Mouse (Mus musculus): ENCODE measurements at regions not wholly inside any gene's neighbourhood (a gene's known extent, or its start where the extent isn't known, plus 50 kb on each side); places are given as distances from the start of the nearest gene placed in this dataset.

GRCm38 (mm10) chr13:107944831-107945230 is 99.4 kb upstream of the Smim15 start:
- Histone ChIP-seq H3K9me3 (ENCODE audit: control insufficient read depth, insufficient read depth, low read depth, low read length) (no peaks in the 10 kb centered on the region), H3K36me3 (ENCODE audit: control insufficient read depth, insufficient read depth, low read length, poor library complexity, severe bottlenecking) (no peaks in the 10 kb centered on the region), H3K9ac (ENCODE audit: insufficient read depth, low read depth, low read length, poor library complexity, severe bottlenecking) (no peak overlapping the region), H3K4me1 (ENCODE audit: control insufficient read depth in 2 of 2, insufficient read depth in 2 of 2, low read length in 2 of 2, poor library complexity in 1 of 2) (peaks cover 0 to 3% of the 10 kb centered on the region in 2 experiments; a peak in 1 of 4 replicates), H3K4me3 (ENCODE audit: insufficient read depth in 1 of 2, low read depth in 1 of 2, low read length in 2 of 2, poor library complexity in 1 of 2, severe bottlenecking in 1 of 2) (no peak overlapping the region), H3K27ac (ENCODE audit: insufficient read depth, low read depth, low read length, poor library complexity, severe bottlenecking) (no peak overlapping the region)
- TF ChIP-seq ZC3H11A (IDR thresholded peaks at IDR 0.05; ENCODE audit: borderline replicate concordance, low read depth, low read length) (no peak), MAFK (IDR thresholded peaks at IDR 0.05; ENCODE audit: insufficient read depth, low read depth, low read length) (no peak), ZNF384 (IDR thresholded peaks at IDR 0.05; ENCODE audit: low read depth, low read length) (no peak)
- in situ Hi-C loops (cut with MboI; ENCODE audit: low sequenced_read_pairs in 2 of 2, unreplicated experiment in 2 of 2), result no loop called here
- DNase-seq (ENCODE audit: low read depth, low spot score), result no peak

- Histone ChIP-seq H3K4me1 (ENCODE audit: control insufficient read depth in 2 of 2, insufficient read depth in 2 of 2, low read length in 2 of 2, poor library complexity in 1 of 2) (peaks cover 0 to 3% of the 10 kb centered on the region in 2 experiments; a peak in 1 of 4 replicates), H3K9ac (ENCODE audit: insufficient read depth, low read depth, low read length, poor library complexity, severe bottlenecking) (no peak overlapping the region), H3K36me3 (ENCODE audit: control insufficient read depth, insufficient read depth, low read length, poor library complexity, severe bottlenecking) (no peaks in the 10 kb centered on the region), H3K9me3 (ENCODE audit: control insufficient read depth, insufficient read depth, low read depth, low read length) (no peaks in the 10 kb centered on the region), H3K4me3 (ENCODE audit: insufficient read depth in 1 of 2, low read depth in 1 of 2, low read length in 2 of 2, poor library complexity in 1 of 2, severe bottlenecking in 1 of 2) (no peak overlapping the region), H3K27ac (ENCODE audit: insufficient read depth, low read depth, low read length, poor library complexity, severe bottlenecking) (no peak overlapping the region)
- no peak for DNase-seq (ENCODE audit: low read depth, low spot score)
- TF ChIP-seq CHD2 (IDR thresholded peaks at IDR 0.05; ENCODE audit: low read depth, low read length), result no peak
- TF ChIP-seq HCFC1 (IDR thresholded peaks at IDR 0.05; ENCODE audit: borderline replicate concordance, insufficient read depth, low read length), result no peak
- TF ChIP-seq ZNF384 (IDR thresholded peaks at IDR 0.05; ENCODE audit: low read depth, low read length), result no peak
- no peak for TF ChIP-seq MAFK (IDR thresholded peaks at IDR 0.05; ENCODE audit: insufficient read depth, low read depth, low read length)
- TF ChIP-seq ZC3H11A (IDR thresholded peaks at IDR 0.05; ENCODE audit: borderline replicate concordance, low read depth, low read length), result no peak
- in situ Hi-C loops (cut with MboI; ENCODE audit: low sequenced_read_pairs in 2 of 2, unreplicated experiment in 2 of 2), result no loop called here
Observed at GRCm38 (mm10) chr13:107942979-107943378, 101.3 kb upstream of the Smim15 start.

- no peak for TF ChIP-seq ZNF384 (IDR thresholded peaks at IDR 0.05; ENCODE audit: low read depth, low read length)
- TF ChIP-seq HCFC1 (IDR thresholded peaks at IDR 0.05; ENCODE audit: borderline replicate concordance, insufficient read depth, low read length), result no peak
- no peak for TF ChIP-seq ZC3H11A (IDR thresholded peaks at IDR 0.05; ENCODE audit: borderline replicate concordance, low read depth, low read length)
- no peak for TF ChIP-seq CHD2 (IDR thresholded peaks at IDR 0.05; ENCODE audit: low read depth, low read length)
- no peak for TF ChIP-seq MAFK (IDR thresholded peaks at IDR 0.05; ENCODE audit: insufficient read depth, low read depth, low read length)
- H3K27ac ChIP-seq (ENCODE audit: insufficient read depth, low read depth, low read length, poor library complexity, severe bottlenecking), result no peak overlapping the region
- H3K4me1 ChIP-seq (ENCODE audit: control insufficient read depth in 2 of 2, insufficient read depth in 2 of 2, low read length in 2 of 2, poor library complexity in 1 of 2), result peaks cover 0 to 3% of the 10 kb centered on the region in 2 experiments; a peak in 1 of 4 replicates
- in situ Hi-C loops (cut with MboI; ENCODE audit: low sequenced_read_pairs in 2 of 2, unreplicated experiment in 2 of 2), result no loop called here
- no peak overlapping the region for H3K4me3 ChIP-seq (ENCODE audit: insufficient read depth in 1 of 2, low read depth in 1 of 2, low read length in 2 of 2, poor library complexity in 1 of 2, severe bottlenecking in 1 of 2)
- no peak overlapping the region for H3K9ac ChIP-seq (ENCODE audit: insufficient read depth, low read depth, low read length, poor library complexity, severe bottlenecking)
- H3K36me3 ChIP-seq (ENCODE audit: control insufficient read depth, insufficient read depth, low read length, poor library complexity, severe bottlenecking), result no peaks in the 10 kb centered on the region
- no peaks in the 10 kb centered on the region for H3K9me3 ChIP-seq (ENCODE audit: control insufficient read depth, insufficient read depth, low read depth, low read length)
- DNase-seq (ENCODE audit: low read depth, low spot score), result no peak
Observed at GRCm38 (mm10) chr13:107942297-107942962, 101.8 kb upstream of the Smim15 start.

- H3K4me1 ChIP-seq (ENCODE audit: control insufficient read depth in 2 of 2, insufficient read depth in 2 of 2, low read length in 2 of 2, poor library complexity in 1 of 2), result peaks cover 0 to 5% of the 10 kb centered on the region in 2 experiments; a peak in 1 of 4 replicates
- no peak overlapping the region for H3K4me3 ChIP-seq (ENCODE audit: insufficient read depth in 1 of 2, low read depth in 1 of 2, low read length in 2 of 2, poor library complexity in 1 of 2, severe bottlenecking in 1 of 2)
- H3K36me3 ChIP-seq (ENCODE audit: control insufficient read depth, insufficient read depth, low read length, poor library complexity, severe bottlenecking), result no peaks in the 10 kb centered on the region
- H3K27ac ChIP-seq (ENCODE audit: insufficient read depth, low read depth, low read length, poor library complexity, severe bottlenecking), result no peak overlapping the region
- H3K9me3 ChIP-seq (ENCODE audit: control insufficient read depth, insufficient read depth, low read depth, low read length), result no peaks in the 10 kb centered on the region
- no peak overlapping the region for H3K9ac ChIP-seq (ENCODE audit: insufficient read depth, low read depth, low read length, poor library complexity, severe bottlenecking)
- in situ Hi-C loops (cut with MboI; ENCODE audit: low sequenced_read_pairs in 2 of 2, unreplicated experiment in 2 of 2), result no loop called here
- no peak for DNase-seq (ENCODE audit: low read depth, low spot score)
- TF ChIP-seq MAFK (IDR thresholded peaks at IDR 0.05; ENCODE audit: insufficient read depth, low read depth, low read length) (no peak), ZNF384 (IDR thresholded peaks at IDR 0.05; ENCODE audit: low read depth, low read length) (no peak), ZC3H11A (IDR thresholded peaks at IDR 0.05; ENCODE audit: borderline replicate concordance, low read depth, low read length) (no peak), HCFC1 (IDR thresholded peaks at IDR 0.05; ENCODE audit: borderline replicate concordance, insufficient read depth, low read length) (no peak), CHD2 (IDR thresholded peaks at IDR 0.05; ENCODE audit: low read depth, low read length) (no peak)
Observed at GRCm38 (mm10) chr13:107939916-107940646, 104.2 kb upstream of the Smim15 start.
